Mouse (Mus musculus) small intestine, adult 2 months (tissue): Measurements from ENCODE around the gene Tcf12.

Source experiments
- CTCF ChIP-seq: fragments of 200-500 bp; IDR thresholded peaks from 2 replicates; pipeline ENCODE4 v1.5.1; 2012; ENCODE audit warnings: low read depth, mild to moderate bottlenecking, control low read depth, inconsistent platforms, low read length, moderate library complexity, mixed read lengths; ENCODE audit not compliant: insufficient replicate concordance, insufficient read length; ENCODE audit errors: extremely low read depth
- POLR2A ChIP-seq: fragments of 200-500 bp; IDR thresholded peaks from 2 replicates; pipeline ENCODE4 v1.6.1; 2012; ENCODE audit warnings: low read depth, mild to moderate bottlenecking, control low read depth, inconsistent platforms, low read length, moderate library complexity

- TF ChIP-seq POLR2A (no peak), CTCF (no peak)
These were observed 275.3 kb downstream of the Tcf12 start for GRCm38 (mm10) chr9:71836366-71836765.
